ENCODE assay signal across 9 mouse cellular contexts in genomic region chr11:76410826-76411225, GRCm38 (mm10). TPM values are rescaled to one million over a fixed set of nuclear protein-coding genes. Genes with fewer than 3 reads are reported as not detected.
DNase-seq lines count a peak whose midpoint lies in the region; ATAC-seq and TF ChIP-seq lines count a peak whose summit lies in the region.
"Had no signal": no experiment of that assay in that cellular context is flagged by ENCODE, and none has a peak within 500 bp of the region (broad histone marks: within the 10 kb centered on the region; RNA-seq: fewer than 3 reads in every experiment).

No protein-coding gene starts in this region.

- H3K9me3 ChIP-seq in midbrain, embryonic 14.5 days (ENCODE audit: control insufficient read depth, low read length): no peaks in the 10 kb centered on the region
- H3K9me3 ChIP-seq in midbrain, embryonic 13.5 days: no peaks in the 10 kb centered on the region
- H3K9me3 ChIP-seq in heart, postnatal 0 days (replicated peaks; ENCODE audit: control insufficient read depth, low read length): no peaks in the 10 kb centered on the region
- no peaks in the 10 kb centered on the region for H3K9me3 ChIP-seq in lung, embryonic 14.5 days (ENCODE audit: low read depth, low read length)
- H3K9me3 ChIP-seq: hindbrain, embryonic 15.5 days had no signal

- no peak overlapping the region for H3K4me2 ChIP-seq in midbrain, embryonic 14.5 days (ENCODE audit: low read length)
- H3K4me2 ChIP-seq in midbrain, embryonic 13.5 days (replicated peaks): no peak overlapping the region
- H3K4me2 ChIP-seq in heart, postnatal 0 days (ENCODE audit: low read depth, low read length): no peak overlapping the region
- no peak overlapping the region for H3K4me2 ChIP-seq in lung, embryonic 14.5 days
- H3K4me2 ChIP-seq: hindbrain, embryonic 15.5 days had no signal

- peaks cover 48% of the 10 kb centered on the region for H3K36me3 ChIP-seq in midbrain, embryonic 14.5 days (ENCODE audit: control insufficient read depth, insufficient read depth, low read length)
- H3K36me3 ChIP-seq in midbrain, embryonic 13.5 days: peaks cover 44% of the 10 kb centered on the region
- peaks cover 41% of the 10 kb centered on the region for H3K36me3 ChIP-seq in heart, postnatal 0 days (replicated peaks; ENCODE audit: control insufficient read depth, insufficient read depth, low read length)
- peaks cover 52% of the 10 kb centered on the region for H3K36me3 ChIP-seq in lung, embryonic 14.5 days (ENCODE audit: insufficient read depth)

- 70% methylated on average over 12 of the region's 12 CpGs for WGBS in midbrain, embryonic 14.5 days
- WGBS in midbrain, embryonic 13.5 days: 68% methylated on average over 12 of the region's 12 CpGs
- 70% methylated on average over 12 of the region's 12 CpGs for WGBS in heart, postnatal 0 days
- 63% methylated on average over 12 of the region's 12 CpGs for WGBS in lung, embryonic 14.5 days

- peaks cover 5% of the 10 kb centered on the region for H3K4me1 ChIP-seq in midbrain, embryonic 14.5 days (ENCODE audit: control insufficient read depth, insufficient read depth, low read length)
- peaks cover 21% of the 10 kb centered on the region for H3K4me1 ChIP-seq in midbrain, embryonic 13.5 days (replicated peaks)
- peaks cover 6% of the 10 kb centered on the region; the same call in 1 of the 2 replicates for H3K4me1 ChIP-seq in heart, postnatal 0 days (ENCODE audit: control insufficient read depth, insufficient read depth)
- H3K4me1 ChIP-seq in lung, embryonic 14.5 days (ENCODE audit: insufficient read depth): 0 out of 2 replicates have a peak, but pooled peaks cover 3% of the 10 kb centered on the region

- no peak overlapping the region for H3K9ac ChIP-seq in midbrain, embryonic 14.5 days (replicated peaks; ENCODE audit: low read length)
- H3K9ac ChIP-seq in midbrain, embryonic 13.5 days (replicated peaks): no peak overlapping the region
- H3K9ac ChIP-seq in heart, postnatal 0 days (replicated peaks; ENCODE audit: low read depth, low read length): no peak overlapping the region
- no peak overlapping the region for H3K9ac ChIP-seq in lung, embryonic 14.5 days
- H3K9ac ChIP-seq: hindbrain, embryonic 15.5 days had no signal

- no peak for ATAC-seq in midbrain, embryonic 14.5 days (ENCODE audit: low FRiP score, low TSS enrichment)
- no peak for ATAC-seq in midbrain, embryonic 13.5 days
- no peak for ATAC-seq in heart, postnatal 0 days (ENCODE audit: insufficient read depth, low read depth)
- ATAC-seq in lung, embryonic 14.5 days (ENCODE audit: insufficient read depth): no peak

- H3K4me3 ChIP-seq in midbrain, embryonic 14.5 days (replicated peaks; ENCODE audit: low read depth, low read length): no peak overlapping the region
- H3K4me3 ChIP-seq in midbrain, embryonic 13.5 days (replicated peaks): no peak overlapping the region
- no peak overlapping the region for H3K4me3 ChIP-seq in heart, postnatal 0 days (ENCODE audit: low read depth, low read length)
- no peak overlapping the region for H3K4me3 ChIP-seq in lung, embryonic 14.5 days (ENCODE audit: low read depth, low read length)
- H3K4me3 ChIP-seq: hindbrain, embryonic 15.5 days had no signal

- peak; percentile 39 for DNase-seq in cerebellum, adult 11-12 months
- no peak for DNase-seq in cerebellum, adult 9-11 months
- DNase-seq in midbrain, embryonic 14.5 days: peak; percentile 80
- peak; percentile 81 for DNase-seq in brain, adult 2 months (ENCODE audit: low read depth, low spot score)
- peak; percentile 43 for DNase-seq in heart, postnatal 0 days (ENCODE audit: low spot score)
- DNase-seq in lung, embryonic 14.5 days: peak; percentile 85
- peak; percentile 50 to 87 for DNase-seq in spleen, postnatal 4 days (ENCODE audit: low spot score in 2 of 2)

- H3K27ac ChIP-seq in midbrain, embryonic 14.5 days (replicated peaks; ENCODE audit: low read depth, low read length): no peak overlapping the region
- H3K27ac ChIP-seq in midbrain, embryonic 13.5 days: no peak overlapping the region
- H3K27ac ChIP-seq in heart, postnatal 0 days (ENCODE audit: low read depth): no peak overlapping the region
- H3K27ac ChIP-seq in lung, embryonic 14.5 days (ENCODE audit: low read depth): no peak overlapping the region
- H3K27ac ChIP-seq: hindbrain, embryonic 15.5 days had no signal

- TF ChIP-seq CTCF in heart, postnatal 0 days (IDR thresholded peaks at IDR 0.05; ENCODE audit: low read depth): peak; percentile 70
- TF ChIP-seq CTCF in lung, embryonic 14.5 days (IDR thresholded peaks at IDR 0.05; ENCODE audit: low read depth): peak; percentile 81

- no peaks in the 10 kb centered on the region for H3K27me3 ChIP-seq in midbrain, embryonic 14.5 days (ENCODE audit: control insufficient read depth, insufficient read depth, low read length)
- H3K27me3 ChIP-seq in midbrain, embryonic 13.5 days: no peaks in the 10 kb centered on the region
- no peaks in the 10 kb centered on the region for H3K27me3 ChIP-seq in heart, postnatal 0 days (ENCODE audit: control insufficient read depth, insufficient read depth, low read length)
- H3K27me3 ChIP-seq in lung, embryonic 14.5 days (ENCODE audit: insufficient read depth, low read length): no peaks in the 10 kb centered on the region
- H3K27me3 ChIP-seq: hindbrain, embryonic 15.5 days had no signal

- no peak for TF ChIP-seq EP300 in heart, postnatal 0 days (IDR thresholded peaks at IDR 0.05; ENCODE audit: low read depth)

RNA-seq across cellular contexts. Expression of gene Timm22, which starts 4.1 kb away (rescaled TPM):
- 111 and 120 TPM in 2 replicates for polyA plus RNA-seq in midbrain, embryonic 14.5 days (2014; fragmentation: Nextera tagmentation; extraction: Ambion mirVana)
- polyA plus RNA-seq in midbrain, embryonic 13.5 days (2015; fragmentation: Nextera tagmentation; extraction: Ambion mirVana): 96.3 and 102 TPM in 2 replicates
- 20.1 and 42.8 TPM in 2 replicates for total RNA-seq in heart, postnatal 0 days (2014; rRNA removed; ENCODE audit: low replicate concordance)
- polyA plus RNA-seq in heart, postnatal 0 days (2015; fragmentation: Nextera tagmentation; extraction: Ambion mirVana): 90.5 and 99.9 TPM in 2 replicates
- 120 and 127 TPM in 2 replicates for polyA plus RNA-seq in lung, embryonic 14.5 days (2014; fragmentation: Nextera tagmentation; extraction: Ambion mirVana)

RNA-seq across cellular contexts. Expression of gene Nxn, which starts 11.9 kb away (rescaled TPM):
- 21.9 and 28.2 TPM in 2 replicates for polyA plus RNA-seq in midbrain, embryonic 14.5 days (2014; fragmentation: Nextera tagmentation; extraction: Ambion mirVana)
- polyA plus RNA-seq in midbrain, embryonic 13.5 days (2015; fragmentation: Nextera tagmentation; extraction: Ambion mirVana): 29.0 and 34.3 TPM in 2 replicates
- total RNA-seq in heart, postnatal 0 days (2014; rRNA removed; ENCODE audit: low replicate concordance): 35.6 and 50.7 TPM in 2 replicates
- 10.6 TPM in 2 replicates for polyA plus RNA-seq in heart, postnatal 0 days (2015; fragmentation: Nextera tagmentation; extraction: Ambion mirVana)
- polyA plus RNA-seq in lung, embryonic 14.5 days (2014; fragmentation: Nextera tagmentation; extraction: Ambion mirVana): 29.8 and 31.5 TPM in 2 replicates
